Mouse (Mus musculus) liver, embryonic 14.5 days (tissue): Measurements from ENCODE around the gene Gda. TPM values are rescaled to one million over a fixed set of nuclear protein-coding genes. Genes with fewer than 3 reads are reported as not detected.

Experiments used
- ATAC-seq: fragments of 200-750 bp; cut with Nextera tagmentation; 2 replicates; pipeline ENCODE4 v1.8.0; 2017; ENCODE audit warnings: moderate number of reproducible peaks, mild to moderate bottlenecking, moderate library complexity; ENCODE audit not compliant: insufficient read depth
- DNase-seq, 3 experiments: peaks; one replicate each; pipeline ENCODE4 v3.0.0-alpha.2; 2012 to 2013; ENCODE audit warnings: low read depth in 3 of 3, low spot score in 3 of 3
- H3K27ac ChIP-seq: fragments of 300-500 bp; sonication (generic); 2 replicates; pipeline ENCODE4 v1.5.1; 2014; ENCODE audit warnings: moderate library complexity, mild to moderate bottlenecking, control low read depth, inconsistent platforms
- H3K27me3 ChIP-seq: fragments of 300-500 bp; sonication (generic); 2 replicates; pipeline ENCODE4 v1.6.1; 2014; ENCODE audit warnings: mild to moderate bottlenecking, low read length, moderate library complexity; ENCODE audit not compliant: control insufficient read depth, insufficient read depth
- H3K36me3 ChIP-seq: fragments of 300-500 bp; sonication (generic); replicated peaks from 2 replicates; pipeline ENCODE4 v1.6.1; 2014; ENCODE audit warnings: low read depth; ENCODE audit not compliant: control insufficient read depth, insufficient read depth
- H3K4me1 ChIP-seq, 2 experiments: fragments of 200-500 bp in 1 of 2; fragments of 300-500 bp in 1 of 2; sonication (generic) in 1 of 2; replicated peaks; 2 replicates each; pipeline ENCODE4 v1.6.1; 2012 to 2014; ENCODE audit warnings: antibody characterized with exemption in 1 of 2, inconsistent platforms in 1 of 2, low read length in 1 of 2; ENCODE audit not compliant: control insufficient read depth in 2 of 2, insufficient read depth in 2 of 2
- H3K4me2 ChIP-seq: fragments of 300-500 bp; sonication (generic); 2 replicates; pipeline ENCODE4 v1.6.1; 2014; ENCODE audit warnings: low read depth, mild to moderate bottlenecking, control low read depth, moderate library complexity
- H3K4me3 ChIP-seq, 2 experiments: fragments of 200-500 bp in 1 of 2; fragments of 300-500 bp in 1 of 2; sonication (generic) in 1 of 2; 2 replicates each; pipeline ENCODE4 v1.5.1; 2012 to 2014; ENCODE audit warnings: low read depth in 2 of 2, low read length in 2 of 2, mild to moderate bottlenecking in 2 of 2, control low read depth in 1 of 2, inconsistent platforms in 1 of 2, moderate library complexity in 1 of 2; ENCODE audit not compliant: insufficient read depth in 1 of 2
- H3K9ac ChIP-seq: fragments of 300-500 bp; sonication (generic); replicated peaks from 2 replicates; pipeline ENCODE4 v1.6.1; 2014; ENCODE audit warnings: mild to moderate bottlenecking, control low read depth, moderate library complexity
- H3K9me3 ChIP-seq: fragments of 300-500 bp; sonication (generic); 2 replicates; pipeline ENCODE4 v1.6.1; 2016; ENCODE audit warnings: low read length, mixed read lengths; ENCODE audit not compliant: control insufficient read depth
- CTCF ChIP-seq: IDR thresholded peaks from 2 replicates; pipeline ENCODE4 v1.5.1; 2016; ENCODE audit warnings: antibody characterized with exemption, low read depth, control low read depth
- EP300 ChIP-seq: IDR thresholded peaks from 2 replicates; pipeline ENCODE4 v1.6.1; 2016; ENCODE audit warnings: antibody characterized with exemption, low read depth
- WGBS: fragments of 180-500 bp; shearing (Covaris S2); extraction: QIAGEN DNeasy Blood & Tissue Kit; methylation state at CpG from one replicate; pipeline ENCODE4 v1.1.7; 2014; ENCODE audit not compliant: insufficient replicate concordance; 5-methylcytosine and 5-hydroxymethylcytosine counted together
- polyA plus RNA-seq, 2 experiments: library from polyadenylated mRNA; depleted of rRNA in 1 of 2; stranded (reverse) in 1 of 2; unstranded in 1 of 2; fragments of >200 nt; fragmentation: Nextera tagmentation in 1 of 2; extraction: Ambion mirVana in 1 of 2; gene quantifications; 2 replicates each; pipeline versions ENCODE4 v1.2.1 to v1.2.3; 2012 to 2014

Gda gene
- polyA plus RNA-seq, 2 experiments: 0.79 to 0.87 TPM

DNA sequence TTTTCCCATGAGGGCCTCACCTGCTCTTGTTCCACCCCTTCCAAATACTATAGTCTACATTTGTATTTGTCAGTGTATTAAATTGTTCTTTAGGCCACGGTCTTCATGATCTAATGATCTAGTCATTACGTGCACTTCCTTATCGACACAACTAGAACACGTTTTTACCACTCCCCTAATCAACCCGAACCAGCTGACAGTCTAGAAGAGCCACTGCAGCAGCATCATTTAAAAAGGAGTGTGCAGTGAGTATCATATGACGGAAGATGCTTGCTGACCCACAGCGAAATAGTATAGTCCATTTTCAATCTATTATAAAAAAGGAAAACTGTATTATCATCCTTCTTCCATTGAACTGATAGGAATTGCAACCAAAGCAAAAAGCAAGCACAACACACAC lies 82.3 kb downstream of the Gda start:
- no peaks in the 10 kb centered on the region for H3K36me3 ChIP-seq
- 63% methylated on average over 7 of the region's 7 CpGs for WGBS

DNA sequence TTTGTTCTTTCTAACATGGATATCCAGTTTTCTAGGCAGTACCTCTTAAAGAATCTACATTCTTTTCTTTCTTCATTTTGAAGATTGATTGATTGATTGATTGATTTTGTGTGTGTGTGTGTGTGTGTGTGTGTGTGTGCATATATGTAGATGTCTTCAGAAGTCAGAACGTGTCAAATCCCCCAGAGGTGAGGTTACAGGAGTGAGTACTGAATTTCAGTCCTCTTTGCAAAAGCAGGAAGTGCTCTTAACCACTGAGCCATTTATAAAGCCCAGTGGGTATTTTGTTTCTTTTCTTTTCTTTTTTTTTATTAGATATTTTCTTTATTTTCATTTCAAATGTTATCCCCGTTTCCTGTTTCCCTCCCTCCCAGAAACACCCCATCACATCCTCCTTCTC lies 86.4 kb downstream of the Gda start:
- Histone ChIP-seq H3K4me3 (no peak overlapping the region), H3K27ac (no peak overlapping the region), H3K4me2 (no peak overlapping the region), H3K27me3 (no peaks in the 10 kb centered on the region), H3K36me3 (no peaks in the 10 kb centered on the region), H3K4me1 (no peaks in the 10 kb centered on the region), H3K9me3 (no peaks in the 10 kb centered on the region), H3K9ac (no peak overlapping the region)
- WGBS: 50% methylated on average over 2 of the region's 2 CpGs
- DNase-seq (no peak), ATAC-seq (no peak)
- TF ChIP-seq EP300 (no peak), CTCF (no peak)

More for the DNA sequence above, 82.3 kb downstream of the Gda start:
- no peak overlapping the region for H3K27ac ChIP-seq
- no peak overlapping the region for H3K4me3 ChIP-seq
- TF ChIP-seq EP300 (no peak), CTCF (no peak)
- no peaks in the 10 kb centered on the region for H3K4me1 ChIP-seq
- DNase-seq: no peak
- H3K4me2 ChIP-seq: no peak overlapping the region
- no peaks in the 10 kb centered on the region for H3K9me3 ChIP-seq
- no peaks in the 10 kb centered on the region for H3K27me3 ChIP-seq
- no peak for ATAC-seq
- H3K9ac ChIP-seq: no peak overlapping the region

GRCm38 (mm10) chr19:21384231-21384630 lies 89.0 kb downstream of the Gda start:
- TF ChIP-seq EP300: no peak
- TF ChIP-seq CTCF: no peak
- WGBS: 57% methylated on average over 3 of the region's 3 CpGs

GRCm38 (mm10) chr19:21383491-21384226 lies 89.6 kb downstream of the Gda start:
- Histone ChIP-seq H3K4me2 (no peak overlapping the region), H3K27ac (no peak overlapping the region), H3K4me3 (no peak overlapping the region), H3K36me3 (no peaks in the 10 kb centered on the region), H3K9ac (no peak overlapping the region), H3K27me3 (no peaks in the 10 kb centered on the region), H3K9me3 (no peaks in the 10 kb centered on the region), H3K4me1 (no peaks in the 10 kb centered on the region)
- TF ChIP-seq EP300: no peak
- no peak for TF ChIP-seq CTCF
- ATAC-seq (no peak), DNase-seq (no peak)
- 50% methylated on average over 6 of the region's 6 CpGs for WGBS

More at GRCm38 (mm10) chr19:21384231-21384630, 89.0 kb downstream of the Gda start:
- Histone ChIP-seq H3K9ac (no peak overlapping the region), H3K4me2 (no peak overlapping the region), H3K36me3 (no peaks in the 10 kb centered on the region), H3K9me3 (no peaks in the 10 kb centered on the region), H3K4me1 (no peaks in the 10 kb centered on the region), H3K27ac (no peak overlapping the region), H3K4me3 (no peak overlapping the region), H3K27me3 (no peaks in the 10 kb centered on the region)
- ATAC-seq (no peak), DNase-seq (no peak)

- no peak for ATAC-seq
- H3K27ac ChIP-seq: no peak overlapping the region
- H3K9ac ChIP-seq: no peak overlapping the region
- no peak overlapping the region for H3K4me3 ChIP-seq
- no peak for DNase-seq
- no peaks in the 10 kb centered on the region for H3K27me3 ChIP-seq
- H3K9me3 ChIP-seq: no peaks in the 10 kb centered on the region
- 38% methylated on average over 2 of the region's 2 CpGs for whole genome bisulfite sequencing
- peaks cover 0 to 5% of the 10 kb centered on the region in 2 experiments; a peak in 2 of 4 replicates for H3K4me1 ChIP-seq
- TF ChIP-seq CTCF: no peak
- TF ChIP-seq EP300: no peak
- no peak overlapping the region for H3K4me2 ChIP-seq
- no peaks in the 10 kb centered on the region for H3K36me3 ChIP-seq
Measured at GRCm38 (mm10) chr19:21381696-21382095, 91.5 kb downstream of the Gda start.
